ENCODE assay signal across 8 mouse cellular contexts in the genomic region with DNA sequence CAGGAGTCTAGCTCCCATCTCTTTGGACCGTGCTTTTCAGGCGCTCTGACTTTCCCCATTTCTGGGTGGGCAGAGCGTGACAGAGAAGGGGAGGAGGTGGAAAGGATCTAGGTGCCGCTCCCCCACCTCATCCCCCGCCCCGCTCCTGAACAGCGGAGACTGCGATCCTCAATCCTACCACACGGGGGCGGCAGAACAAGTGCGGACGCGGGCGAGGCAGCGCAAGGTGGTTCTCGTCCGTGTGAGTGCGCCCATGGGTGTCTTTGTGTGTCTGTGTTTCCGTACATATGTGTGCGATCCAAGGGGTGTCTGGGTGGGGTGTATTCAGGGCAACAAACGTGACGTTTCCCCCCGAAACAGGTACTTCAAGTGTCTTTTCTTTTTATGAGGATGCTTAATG. TPM values are rescaled to one million over a fixed set of nuclear protein-coding genes. Genes with fewer than 3 reads are reported as not detected.
DNase-seq lines count a peak whose midpoint lies in the region; ATAC-seq and TF ChIP-seq lines count a peak whose summit lies in the region.

No protein-coding gene starts in this region.

- H3K4me1 ChIP-seq in liver, embryonic 13.5 days (replicated peaks) = peaks cover 16% of the 10 kb centered on the region
- 0 out of 2 replicates have a peak, but pooled peaks cover 2% of the 10 kb centered on the region for H3K4me1 ChIP-seq in stomach, postnatal 0 days (replicated peaks; ENCODE audit: control insufficient read depth, insufficient read depth)

- no peak overlapping the region for H3K9ac ChIP-seq in liver, embryonic 13.5 days
- no peak overlapping the region for H3K9ac ChIP-seq in stomach, postnatal 0 days (ENCODE audit: low read length)

- H3K4me2 ChIP-seq in liver, embryonic 13.5 days = no peak overlapping the region
- no peak overlapping the region for H3K4me2 ChIP-seq in stomach, postnatal 0 days (replicated peaks; ENCODE audit: low read depth)

- no peak overlapping the region for H3K4me3 ChIP-seq in liver, embryonic 13.5 days (replicated peaks)
- H3K4me3 ChIP-seq in stomach, postnatal 0 days (ENCODE audit: low read depth, low read length) = no peak overlapping the region

- H3K9me3 ChIP-seq in liver, embryonic 13.5 days (replicated peaks) = no peaks in the 10 kb centered on the region
- no peaks in the 10 kb centered on the region for H3K9me3 ChIP-seq in stomach, postnatal 0 days (ENCODE audit: control insufficient read depth, low read length)

- H3K27me3 ChIP-seq in liver, embryonic 13.5 days = peaks cover 90% of the 10 kb centered on the region
- H3K27me3 ChIP-seq in stomach, postnatal 0 days (ENCODE audit: control insufficient read depth, insufficient read depth, low read length) = peaks cover 12% of the 10 kb centered on the region; the same call in 1 of the 2 replicates

- TF ChIP-seq CTCF in stomach, postnatal 0 days (IDR thresholded peaks at IDR 0.05; ENCODE audit: low read depth) = peak; percentile 99

- WGBS in liver, embryonic 13.5 days (ENCODE audit: insufficient replicate concordance) = under 1% methylated on average over 23 of the region's 23 CpGs
- 0% methylated on average over 23 of the region's 23 CpGs for WGBS in stomach, postnatal 0 days

- H3K27ac ChIP-seq in liver, embryonic 13.5 days = no peak overlapping the region
- H3K27ac ChIP-seq in stomach, postnatal 0 days (replicated peaks) = no peak overlapping the region

- TF ChIP-seq EP300 in stomach, postnatal 0 days (optimal IDR thresholded peaks at IDR 0.05) = no peak

- H3K36me3 ChIP-seq in liver, embryonic 13.5 days = no peaks in the 10 kb centered on the region
- H3K36me3 ChIP-seq in stomach, postnatal 0 days (ENCODE audit: control insufficient read depth, insufficient read depth, low read length) = no peaks in the 10 kb centered on the region

- DNase-seq in B cell, adult 2 months = peak; percentile 90 to 91
- peak; percentile 76 for DNase-seq in adrenal gland, adult 2 months
- DNase-seq in embryo, embryonic 11 days = peak; percentile 83
- DNase-seq in gastrocnemius, postnatal 4 days (ENCODE audit: low spot score in 2 of 2) = peak; percentile 68 to 80
- peak; percentile 27 to 70 for DNase-seq in kidney, adult 8-10 months
- DNase-seq in liver, embryonic 13.5 days = peak; percentile 61
- peak; percentile 58 to 77 for DNase-seq in natural killer cell, adult 2 months (ENCODE audit: low spot score in 2 of 2)
- peak; percentile 82 for DNase-seq in stomach, postnatal 0 days (ENCODE audit: low spot score)

- ATAC-seq in liver, embryonic 13.5 days (ENCODE audit: low read depth) = no peak
- 0 out of 2 replicates have a peak, but pooled peaks have one; percentile 3 for ATAC-seq in stomach, postnatal 0 days (ENCODE audit: low FRiP score, low TSS enrichment)

RNA-seq across cellular contexts. Expression of gene Vgf, which starts 1.1 kb away (rescaled TPM):
- total RNA-seq in adrenal gland, adult 2 months (2021) = 10 to 100 TPM; 10.1 to 51.2 TPM
- polyA plus RNA-seq in adrenal gland, adult 2 months (2012; rRNA removed) = 5.3 and 7.0 TPM in 2 replicates
- total RNA-seq in gastrocnemius, postnatal 4 days (2021) = not detected
- polyA plus RNA-seq in liver, embryonic 13.5 days (2015; fragmentation: Nextera tagmentation; extraction: Ambion mirVana) = not detected in 2 replicates
- polyA plus RNA-seq in stomach, postnatal 0 days (2015; fragmentation: Nextera tagmentation; extraction: Ambion mirVana) = 1.8 TPM in 2 replicates

RNA-seq across cellular contexts. Expression of gene Ap1s1, which starts 20.8 kb away (rescaled TPM):
- 100 to 1,000 TPM in 1 of 2 experiments, 10 to 100 TPM in 1; 75.4 to 114 TPM for total RNA-seq in adrenal gland, adult 2 months (2021)
- polyA plus RNA-seq in adrenal gland, adult 2 months (2012; rRNA removed) = 46.5 and 56.7 TPM in 2 replicates
- total RNA-seq in gastrocnemius, postnatal 4 days (2021) = 10 to 100 TPM; 67.3 to 68.0 TPM
- 109 and 114 TPM in 2 replicates for polyA plus RNA-seq in liver, embryonic 13.5 days (2015; fragmentation: Nextera tagmentation; extraction: Ambion mirVana)
- 140 and 146 TPM in 2 replicates for polyA plus RNA-seq in stomach, postnatal 0 days (2015; fragmentation: Nextera tagmentation; extraction: Ambion mirVana)

RNA-seq across cellular contexts. Expression of gene Znhit1, which starts 37.3 kb away (rescaled TPM):
- 100 to 1,000 TPM; 102 to 109 TPM for total RNA-seq in adrenal gland, adult 2 months (2021)
- 151 and 155 TPM in 2 replicates for polyA plus RNA-seq in adrenal gland, adult 2 months (2012; rRNA removed)
- 10 to 100 TPM; 40.4 to 45.4 TPM for total RNA-seq in gastrocnemius, postnatal 4 days (2021)
- 57.8 and 61.7 TPM in 2 replicates for polyA plus RNA-seq in liver, embryonic 13.5 days (2015; fragmentation: Nextera tagmentation; extraction: Ambion mirVana)
- 81.0 and 89.1 TPM in 2 replicates for polyA plus RNA-seq in stomach, postnatal 0 days (2015; fragmentation: Nextera tagmentation; extraction: Ambion mirVana)

RNA-seq across cellular contexts. Expression of gene Plod3, which starts 38.3 kb away (rescaled TPM):
- 10 to 100 TPM; 68.5 to 74.3 TPM for total RNA-seq in adrenal gland, adult 2 months (2021)
- 75.6 and 86.3 TPM in 2 replicates for polyA plus RNA-seq in adrenal gland, adult 2 months (2012; rRNA removed)
- 10 to 100 TPM; 40.9 to 46.4 TPM for total RNA-seq in gastrocnemius, postnatal 4 days (2021)
- polyA plus RNA-seq in liver, embryonic 13.5 days (2015; fragmentation: Nextera tagmentation; extraction: Ambion mirVana) = 12.8 and 13.7 TPM in 2 replicates
- 16.4 and 17.2 TPM in 2 replicates for polyA plus RNA-seq in stomach, postnatal 0 days (2015; fragmentation: Nextera tagmentation; extraction: Ambion mirVana)

RNA-seq across cellular contexts. Expression of gene Serpine1, which starts 46.9 kb away (rescaled TPM):
- total RNA-seq in adrenal gland, adult 2 months (2021) = 1 to 10 TPM; 3.9 to 5.3 TPM
- 1.3 and 2.1 TPM in 2 replicates for polyA plus RNA-seq in adrenal gland, adult 2 months (2012; rRNA removed)
- 1 to 10 TPM; 3.6 to 4.9 TPM for total RNA-seq in gastrocnemius, postnatal 4 days (2021)
- polyA plus RNA-seq in liver, embryonic 13.5 days (2015; fragmentation: Nextera tagmentation; extraction: Ambion mirVana) = 0.05 TPM in 1 of 2 replicates, not detected in the other
- 0.25 and 0.27 TPM in 2 replicates for polyA plus RNA-seq in stomach, postnatal 0 days (2015; fragmentation: Nextera tagmentation; extraction: Ambion mirVana)
